In genomic region chr7:96643461-96644204, GRCm38 (mm10) we compare ENCODE assay signal across 8 mouse cellular contexts.
DNase-seq lines count a peak whose midpoint lies in the region; ATAC-seq lines count a peak whose summit lies in the region.

No protein-coding gene starts in this region.

- H3K9me3 ChIP-seq in heart, embryonic 12.5 days (replicated peaks), result no peaks in the 10 kb centered on the region
- no peaks in the 10 kb centered on the region for H3K9me3 ChIP-seq in hindbrain, embryonic 15.5 days
- H3K9me3 ChIP-seq in midbrain, embryonic 10.5 days (replicated peaks), result no peaks in the 10 kb centered on the region

- H3K4me2 ChIP-seq in heart, embryonic 12.5 days, result peak overlapping the region; percentile 74
- H3K4me2 ChIP-seq in hindbrain, embryonic 15.5 days, result peak overlapping the region; percentile 62

- no peak for DNase-seq in heart, adult 9 months (ENCODE audit: low spot score in 2 of 2)
- DNase-seq in ES-CJ7 (ENCODE audit: low read depth, low spot score), result peak; percentile 75
- DNase-seq in embryo, embryonic 9.5 days (ENCODE audit: extremely low spot score), result peak; percentile 88
- peak; percentile 92 for DNase-seq in midbrain, embryonic 10.5 days (ENCODE audit: low spot score)
- DNase-seq in yolk sac, embryonic 10.5 days (ENCODE audit: low spot score), result peak; percentile 65
- DNase-seq in cerebellum, adult 9-11 months, result no peak

- H3K36me3 ChIP-seq in heart, embryonic 12.5 days, result no peaks in the 10 kb centered on the region
- H3K36me3 ChIP-seq in hindbrain, embryonic 15.5 days, result no peaks in the 10 kb centered on the region
- no peaks in the 10 kb centered on the region for H3K36me3 ChIP-seq in midbrain, embryonic 10.5 days

- H3K4me3 ChIP-seq in heart, embryonic 12.5 days, result peak overlapping the region; percentile 37
- H3K4me3 ChIP-seq in hindbrain, embryonic 15.5 days, result peak overlapping the region; percentile 37
- H3K4me3 ChIP-seq in midbrain, embryonic 10.5 days, result peak overlapping the region; percentile 62

- WGBS in heart, embryonic 12.5 days, result 4% methylated on average over 26 of the region's 27 CpGs
- WGBS in hindbrain, embryonic 15.5 days, result under 1% methylated on average over 27 of the region's 27 CpGs
- WGBS in midbrain, embryonic 10.5 days, result under 1% methylated on average over 27 of the region's 27 CpGs

- H3K9ac ChIP-seq in heart, embryonic 12.5 days, result no peak overlapping the region
- no peak overlapping the region for H3K9ac ChIP-seq in hindbrain, embryonic 15.5 days

- peaks cover 41% of the 10 kb centered on the region for H3K4me1 ChIP-seq in heart, embryonic 12.5 days (replicated peaks)
- H3K4me1 ChIP-seq in hindbrain, embryonic 15.5 days (replicated peaks), result peaks cover 17% of the 10 kb centered on the region
- H3K4me1 ChIP-seq in midbrain, embryonic 10.5 days, result peaks cover 63% of the 10 kb centered on the region

- no peak overlapping the region for H3K27ac ChIP-seq in heart, embryonic 12.5 days (ENCODE audit: poor library complexity, severe bottlenecking)
- H3K27ac ChIP-seq in hindbrain, embryonic 15.5 days (replicated peaks), result no peak overlapping the region
- peak overlapping the region; percentile 87 for H3K27ac ChIP-seq in midbrain, embryonic 10.5 days (replicated peaks)

- ATAC-seq in heart, embryonic 12.5 days (ENCODE audit: insufficient number of reproducible peaks, low FRiP score), result peak; percentile 81
- peak; percentile 94 for ATAC-seq in hindbrain, embryonic 15.5 days (ENCODE audit: low FRiP score, low read depth)

- H3K27me3 ChIP-seq in heart, embryonic 12.5 days (replicated peaks), result peaks cover 77% of the 10 kb centered on the region
- H3K27me3 ChIP-seq in hindbrain, embryonic 15.5 days, result no peaks in the 10 kb centered on the region
- H3K27me3 ChIP-seq in midbrain, embryonic 10.5 days (ENCODE audit: low read depth, poor library complexity, severe bottlenecking), result peaks cover 88% of the 10 kb centered on the region

Comparison
In these comparisons a context has a peak if more than half of its experiments do, and no peak if none do; other contexts are left out.
1. DNase-seq: peak in ES-CJ7 (single experiment), embryo, embryonic 9.5 days (single experiment), midbrain, embryonic 10.5 days (single experiment) and yolk sac, embryonic 10.5 days (single experiment); none in heart, adult 9 months (0 of 2) and cerebellum, adult 9-11 months (single experiment).
2. Peak in every context shown above with its lines, with median percentiles within 50 percentile points of each other: H3K4me3 ChIP-seq.